Mouse (Mus musculus): ENCODE data around the gene Vsig2. TPM values are rescaled to one million over a fixed set of nuclear protein-coding genes. Genes with fewer than 3 reads are reported as not detected.

The Vsig2 gene
- 17.0 and 18.8 TPM in 2 replicates for polyA plus RNA-seq (2014; fragmentation: Nextera tagmentation; extraction: Ambion mirVana)

GRCm38 (mm10) chr9:37539170-37540025 is at the start of gene Vsig2:
TSS of gene Vsig2 (plus strand) at chr9:37539255.
- ATAC-seq (ENCODE audit: insufficient read depth) (0 out of 2 replicates have a peak, but pooled peaks have one; percentile 40), DNase-seq (no peak)
- Histone ChIP-seq H3K9me3 (ENCODE audit: low read depth, low read length) (no peaks in the 10 kb centered on the region), H3K27me3 (ENCODE audit: insufficient read depth, low read length) (no peaks in the 10 kb centered on the region), H3K9ac (0 out of 2 replicates have a peak within 1 kb of the TSS, but pooled peaks have one; percentile 18), H3K27ac (ENCODE audit: low read depth) (peak within 1 kb of the TSS; percentile 63), H3K4me3 (ENCODE audit: low read depth, low read length) (no peak within 1 kb of the TSS), H3K36me3 (ENCODE audit: insufficient read depth) (no peaks in the 10 kb centered on the region; the same call in 1 of the 2 replicates), H3K4me1 (ENCODE audit: insufficient read depth) (no peaks in the 10 kb centered on the region), H3K4me2 (peak within 1 kb of the TSS; percentile 26; the same call in 1 of the 2 replicates)
- 49% methylated on average over 23 of the region's 23 CpGs for WGBS
- peak; percentile 15; the same call in 1 of the 2 replicates for TF ChIP-seq CTCF (IDR thresholded peaks at IDR 0.05; ENCODE audit: low read depth)

GRCm38 (mm10) chr9:37489446-37490120 is 49.5 kb upstream of the Vsig2 start:
- peak overlapping the region; percentile 93 for H3K9ac ChIP-seq

GRCm38 (mm10) chr9:37495761-37496160 is 43.3 kb upstream of the Vsig2 start:
- no peaks in the 10 kb centered on the region for H3K9me3 ChIP-seq (ENCODE audit: low read depth, low read length)
- H3K4me3 ChIP-seq (ENCODE audit: low read depth, low read length) = no peak overlapping the region
- DNase-seq = peak; percentile 96
- no peak overlapping the region for H3K4me2 ChIP-seq
- no peak overlapping the region for H3K9ac ChIP-seq
- WGBS = 20% methylated on average over 3 of the region's 3 CpGs
- no peaks in the 10 kb centered on the region for H3K27me3 ChIP-seq (ENCODE audit: insufficient read depth, low read length)
- peak; percentile 96 for ATAC-seq (ENCODE audit: insufficient read depth)
- TF ChIP-seq CTCF (IDR thresholded peaks at IDR 0.05; ENCODE audit: low read depth) = no peak
- peaks cover 10% of the 10 kb centered on the region; the same call in 1 of the 2 replicates for H3K36me3 ChIP-seq (ENCODE audit: insufficient read depth)
- 0 out of 2 replicates have a peak overlapping the region, but pooled peaks have one; percentile 65 for H3K27ac ChIP-seq (ENCODE audit: low read depth)
- H3K4me1 ChIP-seq (ENCODE audit: insufficient read depth) = peaks cover 4% of the 10 kb centered on the region; the same call in 1 of the 2 replicates

More at GRCm38 (mm10) chr9:37489446-37490120, 49.5 kb upstream of the Vsig2 start:
- 0% methylated on average over 59 of the region's 75 CpGs for WGBS
- H3K27me3 ChIP-seq (ENCODE audit: insufficient read depth, low read length) = no peaks in the 10 kb centered on the region
- H3K36me3 ChIP-seq (ENCODE audit: insufficient read depth) = 0 out of 2 replicates have a peak, but pooled peaks cover 3% of the 10 kb centered on the region
- H3K27ac ChIP-seq (ENCODE audit: low read depth) = peak overlapping the region; percentile 99
- no peaks in the 10 kb centered on the region for H3K9me3 ChIP-seq (ENCODE audit: low read depth, low read length)
- H3K4me2 ChIP-seq = peak overlapping the region; percentile 62
- H3K4me1 ChIP-seq (ENCODE audit: insufficient read depth) = no peaks in the 10 kb centered on the region
- TF ChIP-seq CTCF (IDR thresholded peaks at IDR 0.05; ENCODE audit: low read depth) = no peak
- DNase-seq (peak; percentile 86), ATAC-seq (ENCODE audit: insufficient read depth) (peak; percentile 79)
- peak overlapping the region; percentile 99 for H3K4me3 ChIP-seq (ENCODE audit: low read depth, low read length)

GRCm38 (mm10) chr9:37496325-37496724 is 42.7 kb upstream of the Vsig2 start:
- Histone ChIP-seq H3K27ac (ENCODE audit: low read depth) (peak overlapping the region; percentile 65), H3K4me1 (ENCODE audit: insufficient read depth) (peaks cover 4% of the 10 kb centered on the region; the same call in 1 of the 2 replicates), H3K9me3 (ENCODE audit: low read depth, low read length) (no peaks in the 10 kb centered on the region), H3K36me3 (ENCODE audit: insufficient read depth) (peaks cover 10% of the 10 kb centered on the region; the same call in 1 of the 2 replicates), H3K27me3 (ENCODE audit: insufficient read depth, low read length) (no peaks in the 10 kb centered on the region), H3K9ac (no peak overlapping the region), H3K4me2 (no peak overlapping the region), H3K4me3 (ENCODE audit: low read depth, low read length) (no peak overlapping the region)
- no peak for TF ChIP-seq CTCF (IDR thresholded peaks at IDR 0.05; ENCODE audit: low read depth)
- ATAC-seq (ENCODE audit: insufficient read depth) (peak; percentile 32), DNase-seq (no peak)

- ATAC-seq (ENCODE audit: insufficient read depth) = no peak
- H3K36me3 ChIP-seq (ENCODE audit: insufficient read depth) = peaks cover 7% of the 10 kb centered on the region; the same call in 1 of the 2 replicates
- no peak overlapping the region for H3K4me3 ChIP-seq (ENCODE audit: low read depth, low read length)
- no peak for TF ChIP-seq CTCF (IDR thresholded peaks at IDR 0.05; ENCODE audit: low read depth)
- no peak overlapping the region for H3K9ac ChIP-seq
- no peak overlapping the region for H3K27ac ChIP-seq (ENCODE audit: low read depth)
- 68% methylated on average over 3 of the region's 3 CpGs for WGBS
- H3K4me1 ChIP-seq (ENCODE audit: insufficient read depth) = peaks cover 4% of the 10 kb centered on the region; the same call in 1 of the 2 replicates
- no peak for DNase-seq
- no peaks in the 10 kb centered on the region for H3K27me3 ChIP-seq (ENCODE audit: insufficient read depth, low read length)
- no peaks in the 10 kb centered on the region for H3K9me3 ChIP-seq (ENCODE audit: low read depth, low read length)
- H3K4me2 ChIP-seq = no peak overlapping the region
Observed at GRCm38 (mm10) chr9:37500201-37500600, 38.9 kb upstream of the Vsig2 start.

- ATAC-seq (ENCODE audit: insufficient read depth) (no peak), DNase-seq (no peak)
- no peak for TF ChIP-seq CTCF (IDR thresholded peaks at IDR 0.05; ENCODE audit: low read depth)
- no peak overlapping the region for H3K4me3 ChIP-seq (ENCODE audit: low read depth, low read length)
- peaks cover 4% of the 10 kb centered on the region; the same call in 1 of the 2 replicates for H3K4me1 ChIP-seq (ENCODE audit: insufficient read depth)
- 0 out of 2 replicates have a peak, but pooled peaks cover 2% of the 10 kb centered on the region for H3K36me3 ChIP-seq (ENCODE audit: insufficient read depth)
- no peak overlapping the region for H3K9ac ChIP-seq
- no peak overlapping the region for H3K4me2 ChIP-seq
- no peaks in the 10 kb centered on the region for H3K27me3 ChIP-seq (ENCODE audit: insufficient read depth, low read length)
- 89% methylated on average over 1 of the region's 1 CpGs for WGBS
- H3K9me3 ChIP-seq (ENCODE audit: low read depth, low read length) = no peaks in the 10 kb centered on the region
- H3K27ac ChIP-seq (ENCODE audit: low read depth) = no peak overlapping the region
Observed at GRCm38 (mm10) chr9:37501170-37501569, 37.9 kb upstream of the Vsig2 start.

Data from lung, embryonic 14.5 days (tissue).